Mouse (Mus musculus): ENCODE results near the gene Cacna1a.

The Cacna1a gene

GRCm38 (mm10) chr8:84414918-84415317 lies 26.7 kb downstream of the Cacna1a start:
- DNase-seq = no peak

GRCm38 (mm10) chr8:84415378-84415898 lies 27.2 kb downstream of the Cacna1a start:
- peak; percentile 46 for DNase-seq

GRCm38 (mm10) chr8:84416041-84416440 lies 27.8 kb downstream of the Cacna1a start:
- peak; percentile 29 for DNase-seq

- DNase-seq = no peak
Observed at GRCm38 (mm10) chr8:84416915-84417314, 28.7 kb downstream of the Cacna1a start.

GRCm38 (mm10) chr8:84417840-84418239 lies 29.6 kb downstream of the Cacna1a start:
- no peak for DNase-seq

GRCm38 (mm10) chr8:84424426-84424825 lies 36.2 kb downstream of the Cacna1a start:
- no peak for DNase-seq

GRCm38 (mm10) chr8:84426087-84426486 lies 37.8 kb downstream of the Cacna1a start:
- DNase-seq = no peak

- DNase-seq = no peak
Observed at GRCm38 (mm10) chr8:84426582-84426981, 38.3 kb downstream of the Cacna1a start.

GRCm38 (mm10) chr8:84428034-84428433 lies 39.8 kb downstream of the Cacna1a start:
- no peak for DNase-seq

GRCm38 (mm10) chr8:84429014-84429413 lies 40.8 kb downstream of the Cacna1a start:
- no peak for DNase-seq

GRCm38 (mm10) chr8:84429492-84429891 lies 41.3 kb downstream of the Cacna1a start:
- no peak for DNase-seq

GRCm38 (mm10) chr8:84435370-84435769 lies 47.1 kb downstream of the Cacna1a start:
- no peak for DNase-seq

GRCm38 (mm10) chr8:84439813-84440212 lies 51.6 kb downstream of the Cacna1a start:
- no peak for DNase-seq

- no peak for DNase-seq
Observed at GRCm38 (mm10) chr8:84442043-84442442, 53.8 kb downstream of the Cacna1a start.

GRCm38 (mm10) chr8:84446571-84446991 lies 58.3 kb downstream of the Cacna1a start:
- no peak for DNase-seq

GRCm38 (mm10) chr8:84454532-84454931 lies 66.3 kb downstream of the Cacna1a start:
- DNase-seq = peak; percentile 34

GRCm38 (mm10) chr8:84458853-84459252 lies 70.6 kb downstream of the Cacna1a start:
- DNase-seq = no peak

GRCm38 (mm10) chr8:84459276-84459675 lies 71.0 kb downstream of the Cacna1a start:
- DNase-seq = peak; percentile 23

- DNase-seq = no peak
Observed at GRCm38 (mm10) chr8:84460698-84461097, 72.5 kb downstream of the Cacna1a start.

GRCm38 (mm10) chr8:84466932-84467331 lies 78.7 kb downstream of the Cacna1a start:
- DNase-seq = no peak

- no peak for DNase-seq
Observed at GRCm38 (mm10) chr8:84469076-84469475, 80.8 kb downstream of the Cacna1a start.

- peak; percentile 40 for DNase-seq
Observed at GRCm38 (mm10) chr8:84471271-84471995, 83.2 kb downstream of the Cacna1a start.

GRCm38 (mm10) chr8:84474456-84474855 lies 86.2 kb downstream of the Cacna1a start:
- DNase-seq = no peak

- no peak for DNase-seq
Observed at GRCm38 (mm10) chr8:84477341-84477740, 89.1 kb downstream of the Cacna1a start.

GRCm38 (mm10) chr8:84483004-84483403 lies 94.8 kb downstream of the Cacna1a start:
- no peak for DNase-seq

Measured in right cerebral cortex, postnatal 4 days (tissue).